22 mouse cellular contexts compared by ENCODE assay signal in the genomic region with DNA sequence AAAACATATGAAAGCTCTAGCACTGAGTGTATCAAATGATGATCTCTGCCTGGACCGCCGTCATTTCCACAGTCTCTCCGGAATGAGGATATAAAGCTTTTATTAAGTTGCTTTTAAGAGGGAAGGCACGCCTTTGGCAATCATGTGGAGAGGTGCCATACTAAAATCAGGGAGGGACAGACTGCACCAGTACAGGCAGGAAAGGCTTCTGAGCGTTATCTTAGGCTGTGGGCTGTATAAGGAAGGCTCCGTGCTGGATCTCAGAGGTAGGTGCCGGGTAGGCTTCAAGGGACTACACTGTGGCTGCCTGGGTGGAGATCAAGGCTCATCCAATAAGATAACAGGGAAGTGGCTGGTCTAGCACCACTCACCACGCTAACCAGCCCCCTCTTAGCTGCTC.
DNase-seq lines count a peak whose midpoint lies in the region; ATAC-seq and TF ChIP-seq lines count a peak whose summit lies in the region.
"Had no signal": no experiment of that assay in that cellular context is flagged by ENCODE, and none has a peak within 500 bp of the region (broad histone marks: within the 10 kb centered on the region; RNA-seq: fewer than 3 reads in every experiment).

No protein-coding gene starts in this region.

- peak; percentile 65 for ATAC-seq in erythroblast, adult 5-6 weeks (replicated peaks; ENCODE audit: low FRiP score, poor library complexity, severe bottlenecking)
- ATAC-seq in liver, embryonic 11.5 days (replicated peaks; ENCODE audit: low FRiP score), result peak; percentile 88
- peak; percentile 84 for ATAC-seq in megakaryocyte progenitor cell, adult 5-6 weeks (replicated peaks; ENCODE audit: poor library complexity)
- ATAC-seq in neural tube, embryonic 15.5 days (ENCODE audit: low FRiP score), result no peak
- ATAC-seq: hindbrain, postnatal 0 days had no signal

- peaks cover 42% of the 10 kb centered on the region for H3K4me1 ChIP-seq in liver, embryonic 11.5 days (replicated peaks; ENCODE audit: control insufficient read depth, insufficient read depth, low read length)
- H3K4me1 ChIP-seq in neural tube, embryonic 15.5 days, result no peaks in the 10 kb centered on the region
- H3K4me1 ChIP-seq: forebrain, embryonic 10.5 days; hindbrain, embryonic 10.5 days; limb, embryonic 13.5 days had no signal

- no peaks in the 10 kb centered on the region for H3K9me3 ChIP-seq in liver, embryonic 11.5 days (ENCODE audit: control insufficient read depth, low read length)
- no peaks in the 10 kb centered on the region for H3K9me3 ChIP-seq in neural tube, embryonic 15.5 days (replicated peaks)
- H3K9me3 ChIP-seq: forebrain, embryonic 10.5 days; hindbrain, embryonic 10.5 days; limb, embryonic 13.5 days; lung, embryonic 15.5 days; midbrain, embryonic 10.5 days had no signal

- no peak overlapping the region for H3K9ac ChIP-seq in liver, embryonic 11.5 days (ENCODE audit: low read depth, low read length)
- H3K9ac ChIP-seq in neural tube, embryonic 15.5 days (replicated peaks), result no peak overlapping the region
- H3K9ac ChIP-seq: limb, embryonic 13.5 days; lung, embryonic 15.5 days had no signal

- no peak overlapping the region for H3K4me3 ChIP-seq in left cerebral cortex, adult 2 months
- H3K4me3 ChIP-seq in liver, embryonic 11.5 days (ENCODE audit: low read depth, low read length), result no peak overlapping the region
- H3K4me3 ChIP-seq in neural tube, embryonic 15.5 days (replicated peaks), result no peak overlapping the region
- H3K4me3 ChIP-seq: forebrain, embryonic 10.5 days; hindbrain, embryonic 10.5 days; limb, embryonic 13.5 days; lung, embryonic 15.5 days; midbrain, embryonic 10.5 days had no signal

- H3K27ac ChIP-seq in left cerebral cortex, adult 2 months, result peak overlapping the region; percentile 44; the same call in 1 of the 2 replicates
- H3K27ac ChIP-seq in liver, embryonic 11.5 days (ENCODE audit: low read depth, low read length), result no peak overlapping the region
- no peak overlapping the region for H3K27ac ChIP-seq in neural tube, embryonic 15.5 days (replicated peaks)
- H3K27ac ChIP-seq: forebrain, embryonic 10.5 days; hindbrain, embryonic 10.5 days; hindbrain, postnatal 0 days; limb, embryonic 13.5 days; lung, embryonic 15.5 days; midbrain, embryonic 10.5 days had no signal

- H3K4me2 ChIP-seq in liver, embryonic 11.5 days, result no peak overlapping the region
- no peak overlapping the region for H3K4me2 ChIP-seq in neural tube, embryonic 15.5 days
- H3K4me2 ChIP-seq: limb, embryonic 13.5 days; lung, embryonic 15.5 days had no signal

- no peak for DNase-seq in left cerebral cortex, adult 2 months (ENCODE audit: extremely low spot score in 1 of 2, low spot score in 2 of 2)
- no peak for DNase-seq in left cerebral cortex, postnatal 4 days
- no peak for DNase-seq in liver, embryonic 11.5 days (ENCODE audit: low spot score)
- no peak for DNase-seq in left cerebral cortex, postnatal 36 days (ENCODE audit: low spot score in 2 of 2)
- DNase-seq in urinary bladder, postnatal 25 days (ENCODE audit: low spot score), result no peak
- DNase-seq: adrenal gland, postnatal 25 days; cerebellum, adult 11 months; cerebellum, postnatal 10 days; embryo, embryonic 11 days; kidney, adult 8-10 months; kidney, postnatal 25 days; retina, postnatal 1 day; thymus, postnatal 14 days had no signal

- TF ChIP-seq CTCF in left cerebral cortex, adult 2 months (IDR thresholded peaks at IDR 0.05), result no peak

- H3K36me3 ChIP-seq in liver, embryonic 11.5 days (ENCODE audit: control insufficient read depth, insufficient read depth, low read length), result 0 out of 2 replicates have a peak, but pooled peaks cover 3% of the 10 kb centered on the region
- peaks cover 19% of the 10 kb centered on the region for H3K36me3 ChIP-seq in neural tube, embryonic 15.5 days
- H3K36me3 ChIP-seq: forebrain, embryonic 10.5 days; lung, embryonic 15.5 days had no signal

- intact Hi-C loops in left cerebral cortex, adult 2 months (cut with DNase I), result loop anchor here (5.0 kb wide), 2 partner anchors 48 to 68 kb away; no protein-coding TSS in a partner anchor
- intact Hi-C loops in left cerebral cortex, postnatal 4 days (cut with DNase I), result no loop called here
- intact Hi-C loops in left cerebral cortex, postnatal 36 days (cut with DNase I), result loop anchor here (5.0 kb wide), 2 partner anchors 33 to 48 kb away; no protein-coding TSS in a partner anchor

- WGBS in liver, embryonic 11.5 days, result 68% methylated on average over 8 of the region's 8 CpGs
- WGBS in neural tube, embryonic 15.5 days, result 86% methylated on average over 8 of the region's 8 CpGs

- H3K27me3 ChIP-seq in liver, embryonic 11.5 days (replicated peaks; ENCODE audit: control insufficient read depth, insufficient read depth, low read length), result no peaks in the 10 kb centered on the region
- no peaks in the 10 kb centered on the region for H3K27me3 ChIP-seq in neural tube, embryonic 15.5 days (replicated peaks)
- H3K27me3 ChIP-seq: limb, embryonic 13.5 days; lung, embryonic 15.5 days had no signal
